In genomic region chr9:123456634-123457602, GRCm38 (mm10) we compare ENCODE assay signal across 9 mouse cellular contexts. TPM values are rescaled to one million over a fixed set of nuclear protein-coding genes. Genes with fewer than 3 reads are reported as not detected.
DNase-seq lines count a peak whose midpoint lies in the region; ATAC-seq and TF ChIP-seq lines count a peak whose summit lies in the region.
"Had no signal": no experiment of that assay in that cellular context is flagged by ENCODE, and none has a peak within 500 bp of the region (broad histone marks: within the 10 kb centered on the region; RNA-seq: fewer than 3 reads in every experiment).

No protein-coding gene starts in this region.

- peaks cover 10% of the 10 kb centered on the region; the same call in 1 of the 2 replicates for H3K4me1 ChIP-seq in liver, postnatal 0 days (ENCODE audit: insufficient read depth)
- H3K4me1 ChIP-seq in liver, embryonic 12.5 days, result peaks cover 4% of the 10 kb centered on the region; the same call in 1 of the 2 replicates
- peaks cover 12% of the 10 kb centered on the region for H3K4me1 ChIP-seq in heart, embryonic 10.5 days
- no peaks in the 10 kb centered on the region; the same call in 1 of the 2 replicates for H3K4me1 ChIP-seq in limb, embryonic 14.5 days (ENCODE audit: control insufficient read depth, insufficient read depth, low read length)

- 0 out of 2 replicates have a peak overlapping the region, but pooled peaks have one; percentile 38 for H3K9ac ChIP-seq in liver, postnatal 0 days (replicated peaks)
- no peak overlapping the region for H3K9ac ChIP-seq in liver, embryonic 12.5 days
- H3K9ac ChIP-seq in limb, embryonic 14.5 days (ENCODE audit: low read depth, low read length, severe bottlenecking), result no peak overlapping the region

- no peak overlapping the region for H3K4me2 ChIP-seq in liver, postnatal 0 days (ENCODE audit: low read depth, low read length)
- H3K4me2 ChIP-seq in liver, embryonic 12.5 days, result no peak overlapping the region
- H3K4me2 ChIP-seq in limb, embryonic 14.5 days (replicated peaks; ENCODE audit: low read depth, low read length, severe bottlenecking), result no peak overlapping the region

- H3K27me3 ChIP-seq in liver, postnatal 0 days (ENCODE audit: insufficient read depth, low read length), result no peaks in the 10 kb centered on the region
- H3K27me3 ChIP-seq in liver, embryonic 12.5 days (replicated peaks), result no peaks in the 10 kb centered on the region
- peaks cover 3% of the 10 kb centered on the region; the same call in 1 of the 2 replicates for H3K27me3 ChIP-seq in heart, embryonic 10.5 days (ENCODE audit: insufficient read depth, poor library complexity, severe bottlenecking)
- no peaks in the 10 kb centered on the region for H3K27me3 ChIP-seq in limb, embryonic 14.5 days (ENCODE audit: control insufficient read depth, insufficient read depth, low read length)

- TF ChIP-seq CTCF in liver, postnatal 0 days (IDR thresholded peaks at IDR 0.05; ENCODE audit: low read depth), result no peak

- DNase-seq in liver, postnatal 0 days, result peak; percentile 21
- no peak for DNase-seq in heart, embryonic 10.5 days (ENCODE audit: low spot score)
- peak; percentile 35 for DNase-seq in heart, postnatal 4 days
- peak; percentile 44 for DNase-seq in limb, embryonic 14.5 days (ENCODE audit: low spot score)
- no peak for DNase-seq in T-cell, adult 2 months (ENCODE audit: low spot score)
- no peak for DNase-seq in cerebellum, postnatal 25 days
- no peak for DNase-seq in frontal cortex, postnatal 10 days (ENCODE audit: low spot score in 2 of 2)

- peak overlapping the region; percentile 72 for H3K27ac ChIP-seq in liver, postnatal 0 days (ENCODE audit: low read depth)
- H3K27ac ChIP-seq in liver, embryonic 12.5 days, result no peak overlapping the region
- H3K27ac ChIP-seq in heart, embryonic 10.5 days, result peak overlapping the region; percentile 45; the same call in 1 of the 2 replicates
- H3K27ac ChIP-seq in limb, embryonic 14.5 days (replicated peaks; ENCODE audit: low read depth, low read length), result no peak overlapping the region; the same call in 1 of the 2 replicates

- no peak overlapping the region for H3K4me3 ChIP-seq in liver, postnatal 0 days (ENCODE audit: low read depth, low read length)
- H3K4me3 ChIP-seq in liver, embryonic 12.5 days, result no peak overlapping the region
- H3K4me3 ChIP-seq in heart, embryonic 10.5 days, result no peak overlapping the region
- no peak overlapping the region for H3K4me3 ChIP-seq in limb, embryonic 14.5 days (replicated peaks; ENCODE audit: low read length)
- H3K4me3 ChIP-seq: erythroblast, embryonic 14.5 days had no signal

- TF ChIP-seq POLR2A in limb, embryonic 14.5 days (IDR thresholded peaks at IDR 0.05; ENCODE audit: borderline replicate concordance, extremely low read depth, insufficient read depth, insufficient read length), result no peak

- H3K9me3 ChIP-seq in liver, postnatal 0 days (ENCODE audit: low read length), result no peaks in the 10 kb centered on the region
- H3K9me3 ChIP-seq in liver, embryonic 12.5 days (replicated peaks), result no peaks in the 10 kb centered on the region
- H3K9me3 ChIP-seq in heart, embryonic 10.5 days, result peaks cover 3% of the 10 kb centered on the region; the same call in 1 of the 2 replicates
- H3K9me3 ChIP-seq in limb, embryonic 14.5 days (ENCODE audit: control insufficient read depth, low read length), result no peaks in the 10 kb centered on the region

- H3K36me3 ChIP-seq in liver, postnatal 0 days (replicated peaks; ENCODE audit: insufficient read depth, low read length), result peaks cover 8% of the 10 kb centered on the region; the same call in 1 of the 2 replicates
- H3K36me3 ChIP-seq in liver, embryonic 12.5 days, result peaks cover 66% of the 10 kb centered on the region
- H3K36me3 ChIP-seq in heart, embryonic 10.5 days, result peaks cover 26% of the 10 kb centered on the region
- peaks cover 30% of the 10 kb centered on the region for H3K36me3 ChIP-seq in limb, embryonic 14.5 days (ENCODE audit: control insufficient read depth, insufficient read depth, low read length)

- 61% methylated on average over 9 of the region's 9 CpGs for WGBS in liver, postnatal 0 days (ENCODE audit: insufficient replicate concordance)
- WGBS in liver, embryonic 12.5 days (ENCODE audit: insufficient replicate concordance), result 68% methylated on average over 9 of the region's 9 CpGs
- 59% methylated on average over 9 of the region's 9 CpGs for WGBS in heart, embryonic 10.5 days
- 56% methylated on average over 9 of the region's 9 CpGs for WGBS in limb, embryonic 14.5 days

- ATAC-seq in liver, postnatal 0 days, result no peak
- no peak for ATAC-seq in liver, embryonic 12.5 days
- no peak for ATAC-seq in limb, embryonic 14.5 days (ENCODE audit: low FRiP score, low read depth)

- TF ChIP-seq EP300 in liver, postnatal 0 days (IDR thresholded peaks at IDR 0.05; ENCODE audit: low read depth), result 0 out of 2 replicates have a peak, but pooled peaks have one; percentile 34

RNA-seq across cellular contexts. Expression of gene Limd1, which starts 21.6 kb away (rescaled TPM):
- polyA plus RNA-seq in liver, postnatal 0 days (2015; fragmentation: Nextera tagmentation; extraction: Ambion mirVana), result 11.9 and 12.4 TPM in 2 replicates
- 30.4 and 30.9 TPM in 2 replicates for polyA plus RNA-seq in liver, embryonic 12.5 days (2016; fragmentation: Nextera tagmentation; extraction: Ambion mirVana)
- polyA plus RNA-seq in heart, embryonic 10.5 days (2016; fragmentation: Nextera tagmentation; extraction: Ambion mirVana), result 39.0 and 39.2 TPM in 2 replicates
- total RNA-seq in heart, postnatal 4 days (2021), result 10 to 100 TPM; 49.1 to 53.5 TPM
- polyA plus RNA-seq in limb, embryonic 14.5 days (2012; rRNA removed), result 32.5 and 41.1 TPM in 2 replicates
- polyA plus RNA-seq in limb, embryonic 14.5 days (2014; fragmentation: Nextera tagmentation; extraction: Ambion mirVana), result 58.4 and 63.1 TPM in 2 replicates

Comparison
In these comparisons a context has a peak if more than half of its experiments do, and no peak if none do; other contexts are left out.
1. DNase-seq: peak in liver, postnatal 0 days (single experiment), heart, postnatal 4 days (single experiment) and limb, embryonic 14.5 days (single experiment); none in heart, embryonic 10.5 days (single experiment), T-cell, adult 2 months (single experiment), cerebellum, postnatal 25 days (0 of 2) and frontal cortex, postnatal 10 days (0 of 2).
2. H3K27ac ChIP-seq: peak in liver, postnatal 0 days (single experiment) and heart, embryonic 10.5 days (single experiment); none in liver, embryonic 12.5 days (single experiment) and limb, embryonic 14.5 days (single experiment).